Mouse (Mus musculus): ENCODE measurements around the gene Tsc22d3. TPM values are rescaled to one million over a fixed set of nuclear protein-coding genes. Genes with fewer than 3 reads are reported as not detected.
A peak's percentile ranks its signal among the peaks of the same experiment; 100 is the strongest.

Tsc22d3 gene
- 93.9 and 114 TPM in 2 replicates for total RNA-seq (2014; rRNA removed)
- polyA plus RNA-seq (2015; fragmentation: Nextera tagmentation; extraction: Ambion mirVana), result 75.3 and 92.2 TPM in 2 replicates

DNA sequence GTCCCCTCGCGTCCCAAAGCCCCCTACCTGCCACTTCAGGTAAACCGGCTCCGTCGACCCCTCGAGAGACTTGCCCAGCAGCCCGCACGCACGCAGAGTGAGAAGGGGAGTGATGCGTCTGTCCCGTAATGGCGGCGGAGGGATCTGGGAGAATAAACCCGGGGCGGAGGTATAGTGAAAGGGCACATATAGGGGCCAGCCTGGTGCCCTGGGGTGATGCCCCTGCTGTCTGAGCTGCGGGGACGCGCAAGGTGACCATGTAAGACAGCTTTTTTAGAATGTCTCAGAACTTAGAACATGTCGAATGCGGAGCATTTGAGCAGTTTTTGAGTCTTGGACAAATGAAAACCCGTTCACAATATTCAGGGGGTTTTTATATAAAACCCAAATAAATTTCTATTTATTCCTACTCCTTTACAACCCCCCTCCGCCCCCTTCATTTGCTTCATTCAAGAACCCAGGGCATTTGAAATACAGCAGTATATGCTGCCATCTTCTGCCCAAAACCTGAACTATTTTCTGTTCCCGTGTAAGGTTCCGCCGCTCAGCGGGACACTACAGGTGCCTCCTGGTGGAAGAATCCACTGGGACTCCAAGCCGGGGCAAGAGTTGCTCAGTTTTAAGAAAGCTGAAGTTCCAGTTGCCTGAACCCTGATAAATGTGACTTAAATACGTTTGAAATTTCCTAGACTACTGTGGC lies at the start of gene Tsc22d3:
Tsc22d3 (minus strand) TSS at position 250 of the 700 bp plus-strand sequence.
- no peaks in the 10 kb centered on the region for H3K36me3 ChIP-seq (ENCODE audit: insufficient read depth)
- peak; percentile 66 for DNase-seq
- no peaks in the 10 kb centered on the region for H3K4me1 ChIP-seq (ENCODE audit: insufficient read depth)
- peaks cover 5% of the 10 kb centered on the region for H3K27me3 ChIP-seq (ENCODE audit: insufficient read depth, low read length)
- H3K9me3 ChIP-seq (ENCODE audit: low read length), result no peaks in the 10 kb centered on the region
- H3K9ac ChIP-seq, result no peak within 1 kb of the TSS
- peak; percentile 56 for ATAC-seq
- H3K4me2 ChIP-seq (ENCODE audit: low read depth), result peak within 1 kb of the TSS; percentile 67
- peak within 1 kb of the TSS; percentile 47 for H3K4me3 ChIP-seq (ENCODE audit: low read depth, low read length)
- 31% methylated on average over 28 of the region's 28 CpGs for WGBS
- no peak within 1 kb of the TSS for H3K27ac ChIP-seq (ENCODE audit: low read depth, low read length)
- TF ChIP-seq CTCF (IDR thresholded peaks at IDR 0.05; ENCODE audit: low read depth), result peak; percentile 59

DNA sequence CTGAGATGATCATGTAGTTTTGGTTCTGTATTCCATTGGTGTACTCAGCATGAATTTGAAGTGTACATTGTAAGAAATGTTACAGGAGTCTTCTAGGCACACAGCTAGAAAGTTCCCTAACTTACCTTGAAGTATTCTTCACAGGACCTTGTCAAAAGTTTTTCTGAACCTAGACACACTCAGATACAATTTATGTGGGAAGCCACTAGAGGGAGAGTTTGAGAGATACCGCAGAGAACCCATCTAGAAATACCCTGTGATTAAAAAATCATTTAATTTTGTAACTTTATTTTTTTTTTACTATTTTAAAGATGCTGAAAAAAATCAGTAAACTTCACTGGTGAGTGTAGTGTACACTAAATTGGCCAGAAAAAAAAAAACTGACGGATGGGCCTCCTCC lies 39.1 kb upstream of the Tsc22d3 start:
- no peak for ATAC-seq
- peak; percentile 10; the same call in 1 of the 2 replicates for TF ChIP-seq CTCF (IDR thresholded peaks at IDR 0.05; ENCODE audit: low read depth)
- DNase-seq, result no peak
- Histone ChIP-seq H3K27ac (ENCODE audit: low read depth, low read length) (no peak overlapping the region), H3K4me3 (ENCODE audit: low read depth, low read length) (no peak overlapping the region), H3K9ac (no peak overlapping the region), H3K4me1 (ENCODE audit: insufficient read depth) (no peaks in the 10 kb centered on the region), H3K9me3 (ENCODE audit: low read length) (no peaks in the 10 kb centered on the region), H3K27me3 (ENCODE audit: insufficient read depth, low read length) (no peaks in the 10 kb centered on the region), H3K4me2 (ENCODE audit: low read depth) (no peak overlapping the region), H3K36me3 (ENCODE audit: insufficient read depth) (no peaks in the 10 kb centered on the region)
- 62% methylated on average over 2 of the region's 2 CpGs for WGBS

DNA sequence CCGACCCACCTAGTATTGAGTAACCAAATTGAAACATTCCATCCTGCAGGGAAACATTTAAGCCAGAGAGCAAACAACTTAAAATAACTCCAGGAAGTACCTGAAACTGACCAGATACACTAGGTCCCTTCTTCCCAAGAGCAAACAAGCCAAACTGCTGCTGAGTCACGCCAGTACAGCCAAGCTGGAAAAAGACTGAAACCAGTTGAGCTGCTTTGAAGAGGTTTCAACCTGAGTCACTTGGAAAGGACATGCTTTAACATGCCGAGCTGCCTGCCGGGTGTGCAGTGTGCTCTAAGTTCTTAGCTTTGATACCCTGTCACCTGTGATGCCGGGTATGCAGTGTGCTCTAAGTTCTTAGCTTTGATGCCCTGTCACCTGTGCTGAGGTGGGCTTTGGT lies 37.6 kb upstream of the Tsc22d3 start:
- Histone ChIP-seq H3K27ac (ENCODE audit: low read depth, low read length) (no peak overlapping the region), H3K9ac (no peak overlapping the region), H3K4me3 (ENCODE audit: low read depth, low read length) (no peak overlapping the region), H3K4me1 (ENCODE audit: insufficient read depth) (no peaks in the 10 kb centered on the region), H3K9me3 (ENCODE audit: low read length) (no peaks in the 10 kb centered on the region), H3K4me2 (ENCODE audit: low read depth) (no peak overlapping the region), H3K27me3 (ENCODE audit: insufficient read depth, low read length) (no peaks in the 10 kb centered on the region), H3K36me3 (ENCODE audit: insufficient read depth) (no peaks in the 10 kb centered on the region)
- no peak for TF ChIP-seq CTCF (IDR thresholded peaks at IDR 0.05; ENCODE audit: low read depth)
- DNase-seq (no peak), ATAC-seq (no peak)
- WGBS, result 82% methylated on average over 5 of the region's 5 CpGs

DNA sequence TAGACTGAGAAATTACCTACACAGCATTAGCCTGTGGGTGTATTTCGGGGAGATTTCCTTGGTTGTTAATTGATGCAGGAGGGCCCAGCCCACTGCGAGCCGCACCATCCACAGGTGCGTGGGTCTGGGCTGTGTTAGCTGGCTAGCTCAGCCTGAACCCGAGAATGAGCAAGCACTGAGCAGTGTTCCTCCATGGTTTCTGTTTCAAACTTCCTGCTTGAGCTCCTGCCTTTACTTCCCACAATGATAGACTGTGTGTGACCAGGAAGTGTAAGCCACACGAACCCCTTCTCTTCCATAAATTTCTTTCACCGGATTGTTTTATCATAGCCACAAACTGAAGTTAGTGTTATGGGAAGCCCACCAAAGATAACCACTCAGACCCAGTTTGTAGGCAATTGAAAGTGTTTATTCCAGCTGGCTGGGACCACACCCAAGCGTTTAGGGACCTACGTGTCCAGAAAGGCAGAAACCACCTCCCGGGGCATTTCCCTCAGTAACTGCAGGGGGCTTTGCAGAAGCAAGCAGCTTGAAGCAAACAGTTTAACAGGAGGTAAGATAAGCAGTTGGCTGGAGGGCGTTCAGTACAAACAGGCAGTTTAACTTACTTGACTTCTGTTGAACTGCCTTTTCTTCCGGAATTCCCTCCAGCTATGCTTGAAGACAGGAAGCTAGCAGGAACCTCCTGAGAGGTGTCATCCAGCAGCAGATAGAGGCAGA lies 24.6 kb upstream of the Tsc22d3 start:
- Histone ChIP-seq H3K4me2 (ENCODE audit: low read depth) (no peak overlapping the region), H3K27ac (ENCODE audit: low read depth, low read length) (no peak overlapping the region), H3K4me1 (ENCODE audit: insufficient read depth) (no peaks in the 10 kb centered on the region), H3K27me3 (ENCODE audit: insufficient read depth, low read length) (no peaks in the 10 kb centered on the region), H3K36me3 (ENCODE audit: insufficient read depth) (no peaks in the 10 kb centered on the region), H3K9me3 (ENCODE audit: low read length) (no peaks in the 10 kb centered on the region), H3K4me3 (ENCODE audit: low read depth, low read length) (no peak overlapping the region), H3K9ac (no peak overlapping the region)
- 71% methylated on average over 12 of the region's 12 CpGs for WGBS
- ATAC-seq, result no peak
- no peak for DNase-seq
- no peak for TF ChIP-seq CTCF (IDR thresholded peaks at IDR 0.05; ENCODE audit: low read depth)

GRCm38 (mm10) chrX:140609938-140610337 lies 9.5 kb upstream of the Tsc22d3 start:
- Histone ChIP-seq H3K27ac (ENCODE audit: low read depth, low read length) (no peak overlapping the region), H3K9ac (no peak overlapping the region), H3K9me3 (ENCODE audit: low read length) (no peaks in the 10 kb centered on the region), H3K4me3 (ENCODE audit: low read depth, low read length) (no peak overlapping the region), H3K36me3 (ENCODE audit: insufficient read depth) (no peaks in the 10 kb centered on the region), H3K27me3 (ENCODE audit: insufficient read depth, low read length) (no peaks in the 10 kb centered on the region; the same call in 1 of the 2 replicates), H3K4me1 (ENCODE audit: insufficient read depth) (no peaks in the 10 kb centered on the region), H3K4me2 (ENCODE audit: low read depth) (no peak overlapping the region)
- no peak for TF ChIP-seq CTCF (IDR thresholded peaks at IDR 0.05; ENCODE audit: low read depth)
- 83% methylated on average over 4 of the region's 4 CpGs for WGBS
- no peak for ATAC-seq
- no peak for DNase-seq

DNA sequence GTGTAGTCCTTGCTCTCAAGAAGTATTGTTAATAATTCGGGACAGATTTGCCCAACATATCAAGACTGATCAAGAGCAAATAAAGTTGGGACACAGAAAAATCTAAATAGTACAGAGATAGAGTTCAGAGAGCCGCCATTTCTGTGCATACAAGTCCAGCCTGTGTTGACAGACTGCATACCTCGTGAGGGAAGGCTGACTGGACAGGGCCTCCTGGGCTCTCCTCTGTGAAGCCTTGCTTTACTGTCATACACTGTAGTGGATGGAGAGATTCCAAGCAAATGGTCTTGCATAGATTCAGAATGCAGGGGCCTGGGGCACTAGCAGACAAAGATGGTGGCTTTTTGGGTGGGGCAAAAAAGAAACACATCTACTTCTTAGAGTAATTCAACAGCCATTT lies 1.4 kb upstream of the Tsc22d3 start:
- Histone ChIP-seq H3K4me1 (ENCODE audit: insufficient read depth) (no peaks in the 10 kb centered on the region), H3K9ac (no peak overlapping the region), H3K27ac (ENCODE audit: low read depth, low read length) (no peak overlapping the region), H3K27me3 (ENCODE audit: insufficient read depth, low read length) (no peaks in the 10 kb centered on the region; the same call in 1 of the 2 replicates), H3K4me2 (ENCODE audit: low read depth) (no peak overlapping the region), H3K36me3 (ENCODE audit: insufficient read depth) (no peaks in the 10 kb centered on the region), H3K9me3 (ENCODE audit: low read length) (no peaks in the 10 kb centered on the region), H3K4me3 (ENCODE audit: low read depth, low read length) (no peak overlapping the region)
- ATAC-seq, result no peak
- TF ChIP-seq CTCF (IDR thresholded peaks at IDR 0.05; ENCODE audit: low read depth), result no peak
- DNase-seq, result no peak
- WGBS, result 64% methylated on average over 3 of the region's 3 CpGs

DNA sequence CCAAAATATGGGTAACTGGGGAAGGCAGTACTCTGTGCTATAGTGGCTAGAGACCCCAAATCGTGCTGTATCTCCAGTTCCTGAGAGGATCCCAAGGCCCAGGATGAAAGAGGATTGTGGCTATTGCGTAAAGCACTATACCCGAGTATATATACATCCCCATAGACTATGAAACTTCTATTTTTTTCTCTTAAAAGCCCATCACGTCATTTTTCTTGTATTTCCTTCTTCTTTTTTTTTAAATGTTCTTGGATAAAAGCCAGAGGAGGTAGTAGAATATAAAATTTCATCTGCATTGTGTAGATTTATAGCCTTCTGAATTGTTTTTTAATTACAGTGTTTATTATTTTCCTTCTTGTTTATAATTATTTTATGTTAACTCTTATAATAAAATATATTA lies 852 bp upstream of the Tsc22d3 start:
- DNase-seq (no peak), ATAC-seq (no peak)
- no peak overlapping the region for H3K9ac ChIP-seq
- no peak for TF ChIP-seq CTCF (IDR thresholded peaks at IDR 0.05; ENCODE audit: low read depth)
- no peak overlapping the region for H3K27ac ChIP-seq (ENCODE audit: low read depth, low read length)
- no peak overlapping the region for H3K4me2 ChIP-seq (ENCODE audit: low read depth)
- no peaks in the 10 kb centered on the region for H3K9me3 ChIP-seq (ENCODE audit: low read length)
- H3K4me1 ChIP-seq (ENCODE audit: insufficient read depth), result no peaks in the 10 kb centered on the region
- 72% methylated on average over 4 of the region's 4 CpGs for WGBS
- no peaks in the 10 kb centered on the region for H3K36me3 ChIP-seq (ENCODE audit: insufficient read depth)
- H3K27me3 ChIP-seq (ENCODE audit: insufficient read depth, low read length), result no peaks in the 10 kb centered on the region; the same call in 1 of the 2 replicates
- H3K4me3 ChIP-seq (ENCODE audit: low read depth, low read length), result no peak overlapping the region

Measured in forebrain, postnatal 0 days (tissue).